Mouse (Mus musculus): ENCODE data around the gene Adat1.
A peak's percentile ranks its signal among the peaks of the same experiment; 100 is the strongest.
"Not testable (repeated sequence)": the region's sequence is repeated elsewhere in the genome, so short reads cannot be mapped to it uniquely, and the experiment has no call there.

Gene Adat1

DNA sequence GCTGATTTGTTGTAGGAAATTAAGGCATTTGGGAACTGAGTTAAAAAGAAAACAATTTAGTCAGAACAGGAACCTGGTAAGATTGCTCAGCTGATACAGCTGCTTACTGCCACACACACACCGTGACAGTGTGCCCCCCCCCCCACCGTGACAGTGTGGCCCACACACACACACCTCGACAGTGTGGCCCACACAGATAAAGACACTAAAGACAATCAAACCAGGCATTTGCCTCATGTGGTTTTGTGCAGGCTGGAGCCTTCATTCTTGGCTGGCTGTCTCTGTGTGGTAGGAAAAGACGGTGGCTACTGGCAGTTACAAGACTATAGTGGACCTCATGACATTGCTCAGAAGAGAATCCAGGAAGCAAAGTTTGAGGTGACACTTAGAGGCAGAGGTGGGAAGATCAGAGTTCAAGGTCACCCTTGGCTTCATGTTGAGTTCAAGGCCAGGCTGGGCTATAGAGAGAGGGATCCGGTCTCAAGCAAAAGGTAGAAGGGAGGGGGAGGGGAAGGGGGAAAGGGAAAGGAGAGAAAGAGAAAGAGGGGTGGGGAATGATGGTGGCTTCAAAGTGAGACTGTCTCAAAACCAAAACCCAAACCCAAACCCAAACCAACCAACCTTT, 24.7 kb downstream of the Adat1 start:
- no peak for DNase-seq

DNA sequence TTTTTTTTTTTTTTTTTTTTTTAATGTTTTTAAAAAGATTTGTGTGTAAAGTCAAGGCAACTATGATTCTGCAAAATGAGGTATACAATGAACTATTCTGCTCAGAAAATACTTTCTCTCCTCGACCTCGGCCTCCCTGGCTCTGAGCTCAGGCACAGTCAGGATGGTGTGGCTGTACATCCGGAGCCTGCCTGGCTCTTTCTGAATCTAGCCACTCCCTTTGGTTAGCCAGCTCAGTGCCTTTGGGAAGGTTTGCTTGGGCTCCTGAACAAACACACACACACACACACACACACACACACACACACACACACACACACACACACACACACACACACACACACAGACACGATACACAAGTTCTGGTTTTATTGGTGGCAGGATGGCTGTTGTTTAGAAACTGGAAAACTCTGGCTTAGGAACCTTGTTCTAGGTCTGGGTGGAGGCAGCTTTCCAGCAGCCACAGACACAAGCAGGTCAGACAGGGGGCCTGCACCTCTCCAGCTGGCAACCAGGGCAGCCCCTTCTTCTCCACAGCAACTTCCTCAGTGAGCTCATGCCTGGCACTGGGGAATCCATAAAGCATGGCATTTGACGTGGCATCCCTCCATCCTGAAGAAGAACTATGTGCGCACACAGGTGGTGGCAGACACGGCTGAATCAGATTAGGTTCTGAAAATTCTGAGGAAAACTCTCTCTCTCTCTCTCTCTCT, 27.1 kb downstream of the Adat1 start:
- no peak for DNase-seq

DNA sequence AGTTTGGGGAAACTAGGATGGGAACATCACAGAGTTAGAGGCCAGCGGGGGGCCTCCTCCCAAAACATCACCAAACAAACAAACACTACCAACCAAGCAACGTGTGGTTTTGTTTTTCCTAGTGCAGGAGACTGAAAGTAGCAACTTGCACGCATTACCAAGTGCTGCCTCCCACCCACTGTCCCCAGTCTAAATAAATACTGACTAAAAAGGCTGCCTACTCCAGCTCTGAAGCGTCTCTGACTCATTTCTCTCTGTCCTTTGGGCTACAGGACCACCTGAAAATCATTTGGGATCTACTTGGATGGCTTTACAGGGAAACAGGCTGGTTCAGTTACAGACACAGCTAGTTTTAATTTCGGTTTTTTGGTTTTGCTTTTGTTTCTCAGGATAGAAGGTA, 27.8 kb downstream of the Adat1 start:
- DNase-seq = no peak

DNA sequence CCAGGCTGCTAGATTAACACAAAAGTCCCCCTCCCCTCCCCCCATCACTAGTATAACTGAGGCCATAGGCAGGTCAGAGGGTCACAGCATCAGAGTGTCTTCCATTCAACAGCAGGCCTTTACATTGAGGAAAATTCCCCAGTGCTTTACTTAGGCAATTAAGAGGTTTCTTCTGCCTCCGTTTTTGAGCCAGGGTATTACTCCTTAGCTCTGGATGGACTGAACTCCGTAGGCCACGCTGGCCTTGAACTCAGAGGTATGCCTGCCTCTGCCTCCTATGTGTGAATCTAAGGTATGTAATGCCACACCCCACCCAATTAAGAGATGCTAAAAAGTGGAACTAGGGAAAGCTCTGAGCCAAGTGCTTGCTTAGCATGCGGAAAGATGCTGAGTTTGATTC, 28.6 kb downstream of the Adat1 start:
- no peak for DNase-seq

DNA sequence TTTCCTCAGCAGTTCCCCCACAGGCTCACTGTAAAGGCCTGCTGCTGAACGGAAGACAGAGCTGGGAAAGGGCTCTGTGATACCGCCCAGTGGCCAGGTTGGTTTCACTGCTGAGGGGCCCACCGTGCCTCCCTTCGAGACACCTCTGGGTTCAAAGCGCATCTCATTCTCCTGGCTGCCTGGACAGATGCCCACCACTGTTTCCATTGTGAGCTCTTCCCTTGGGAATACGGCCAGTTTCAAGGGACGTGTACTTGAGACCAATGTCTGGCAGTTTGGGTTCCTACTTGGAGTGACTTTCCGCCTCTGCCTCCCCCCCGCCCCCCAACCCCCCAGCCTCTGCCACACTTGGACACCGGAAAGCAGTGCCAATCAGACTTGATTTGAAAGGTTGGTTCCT, 29.0 kb downstream of the Adat1 start:
- DNase-seq = no peak

DNA sequence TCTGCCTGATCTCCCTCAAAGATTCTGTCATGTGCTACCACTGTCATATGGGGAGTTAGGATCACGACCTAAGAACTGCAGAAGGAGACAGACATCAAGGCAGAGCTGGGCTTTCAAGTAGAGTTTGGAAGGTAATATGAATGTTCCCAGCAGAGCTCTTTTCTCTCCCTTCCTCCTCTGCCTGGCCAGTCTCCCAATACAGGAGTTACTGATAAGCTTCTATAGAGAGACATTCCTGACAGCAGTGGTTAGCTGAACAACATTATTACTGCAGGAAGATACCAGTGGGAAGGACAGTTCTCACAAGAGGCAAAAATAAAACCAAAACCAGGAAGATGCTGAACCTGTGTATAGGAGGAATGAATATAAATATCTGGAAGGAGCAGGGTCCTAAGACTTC, 29.5 kb downstream of the Adat1 start:
- no peak for DNase-seq

DNA sequence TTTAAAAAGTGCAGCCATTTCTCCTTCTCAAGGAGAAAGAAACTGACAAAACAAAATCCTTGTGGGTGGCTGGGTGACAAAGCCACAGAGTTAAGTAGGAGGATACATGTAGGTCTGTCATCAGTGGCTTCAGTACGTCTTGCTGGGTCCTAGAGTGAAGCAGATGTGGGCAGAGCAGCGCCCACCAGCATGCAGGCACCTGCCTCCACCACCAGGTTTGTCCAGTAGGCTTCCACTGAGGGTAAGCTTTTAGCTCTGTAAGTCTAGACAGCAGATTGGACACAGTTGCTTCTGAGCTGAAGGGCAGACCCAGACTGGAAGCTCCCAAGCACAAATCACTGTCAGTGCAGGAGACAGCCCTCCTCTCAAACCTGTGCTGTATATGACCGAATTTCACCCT, 30.8 kb downstream of the Adat1 start:
- DNase-seq = peak in 1 of 2 experiments; percentile 8

DNA sequence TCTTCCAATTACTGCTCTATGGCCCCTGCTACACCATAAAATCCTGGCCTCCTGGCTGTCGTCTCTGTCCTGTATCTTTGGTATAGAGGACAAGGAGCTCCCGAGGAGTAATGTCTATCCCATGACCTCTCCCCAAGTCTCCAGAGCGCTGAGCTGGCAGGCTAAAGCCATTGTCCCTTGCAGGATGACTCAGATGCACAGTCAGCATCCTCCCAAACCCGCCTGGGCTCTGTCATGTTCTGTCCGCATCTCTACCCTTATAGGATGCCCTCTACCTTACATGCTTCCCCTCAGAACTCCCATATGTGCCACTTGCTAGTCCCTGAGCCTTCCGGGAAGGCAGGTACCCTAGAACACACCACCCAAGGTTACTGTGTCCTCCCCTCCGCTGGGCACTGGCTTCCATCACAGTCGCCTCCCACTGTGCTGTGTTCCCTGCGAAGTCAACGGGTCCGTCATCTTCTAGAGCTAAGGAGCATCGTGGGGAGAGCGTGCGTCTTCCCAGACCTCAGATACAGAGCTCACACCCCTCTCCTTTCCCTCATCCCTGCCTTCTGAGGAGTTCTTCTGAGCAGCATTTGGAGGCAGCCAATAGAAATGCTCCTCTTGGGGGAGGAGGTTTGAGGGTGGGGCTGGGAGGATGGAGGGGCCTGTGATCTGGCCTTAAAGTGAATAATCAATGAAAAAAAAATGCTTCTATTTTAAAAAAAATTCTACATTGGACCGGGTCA, 31.3 kb downstream of the Adat1 start:
- DNase-seq = no peak

DNA sequence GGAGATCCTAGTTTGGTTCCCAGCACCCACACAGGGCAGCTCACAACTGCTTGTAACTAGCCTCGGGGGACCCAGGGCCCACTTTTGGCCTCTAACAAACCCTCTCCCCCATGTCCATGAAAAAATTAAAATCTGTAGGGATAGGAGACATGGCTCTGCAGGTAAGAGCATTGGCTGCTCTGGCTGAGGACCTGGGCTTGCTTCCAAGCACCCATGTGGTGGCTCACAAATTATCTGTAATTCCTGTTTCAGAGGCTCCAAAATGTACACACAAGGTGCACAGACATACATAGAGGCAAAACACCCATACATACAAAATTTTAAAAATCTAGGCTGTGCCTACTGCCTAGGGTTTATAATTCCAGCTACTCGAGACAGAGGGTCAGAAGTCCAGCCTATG, 34.9 kb downstream of the Adat1 start:
- no peak for DNase-seq

DNA sequence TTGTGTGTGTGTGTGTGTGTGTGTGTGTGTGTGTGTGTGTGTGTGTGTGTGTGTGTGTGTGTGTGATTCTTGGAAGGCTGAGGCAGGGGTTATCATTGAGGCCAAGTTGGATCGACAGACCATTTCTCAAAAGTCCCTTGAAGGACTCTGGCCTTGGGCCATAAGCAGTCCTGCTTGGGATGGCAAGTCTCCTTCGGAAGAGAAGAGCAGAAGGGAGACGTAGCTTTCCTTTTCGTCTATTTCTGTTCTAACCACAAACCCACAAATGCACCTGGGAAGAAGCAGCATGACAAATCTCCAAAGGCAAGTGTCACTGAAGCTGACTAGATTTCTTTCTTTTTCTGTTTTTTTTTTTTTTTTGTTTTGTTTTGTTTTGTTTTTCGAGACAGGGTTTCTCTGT, 36.2 kb downstream of the Adat1 start:
- DNase-seq = no peak

DNA sequence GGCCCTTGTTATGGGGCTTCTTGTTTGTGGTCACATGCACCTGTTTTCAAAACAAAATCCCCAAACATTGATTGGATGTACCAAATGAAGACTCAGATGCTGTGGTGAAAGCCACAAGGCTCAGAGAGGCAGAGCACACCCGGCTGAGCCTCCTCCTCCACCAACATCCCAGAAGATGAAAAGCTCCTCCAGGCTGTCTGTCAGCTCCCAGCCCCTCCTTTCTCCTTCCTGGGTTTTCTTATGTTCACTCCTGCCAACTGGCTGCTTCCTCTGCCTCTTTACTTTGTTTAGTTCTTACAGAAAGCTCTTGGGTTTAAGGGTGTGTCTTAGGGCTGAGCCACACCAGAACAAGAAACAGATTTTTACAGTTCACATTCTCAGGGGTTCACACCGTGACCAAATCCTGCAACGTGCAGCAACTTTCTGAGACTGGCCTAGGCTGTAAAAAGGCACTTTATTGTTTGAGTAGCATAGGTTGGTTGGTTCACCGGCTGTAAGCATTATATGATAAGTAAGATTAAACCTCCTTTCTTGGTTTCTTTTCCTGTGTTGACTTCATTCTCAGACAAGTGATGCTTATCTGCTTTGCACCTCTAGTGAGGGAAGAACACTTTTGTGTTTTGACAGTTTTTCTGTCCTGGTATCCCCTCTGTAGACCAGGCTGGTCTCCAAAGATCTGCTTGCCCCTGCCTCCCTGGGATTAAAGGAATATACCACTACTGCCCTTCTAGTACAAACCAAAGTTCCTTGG, 37.1 kb downstream of the Adat1 start:
- no peak for DNase-seq

DNA sequence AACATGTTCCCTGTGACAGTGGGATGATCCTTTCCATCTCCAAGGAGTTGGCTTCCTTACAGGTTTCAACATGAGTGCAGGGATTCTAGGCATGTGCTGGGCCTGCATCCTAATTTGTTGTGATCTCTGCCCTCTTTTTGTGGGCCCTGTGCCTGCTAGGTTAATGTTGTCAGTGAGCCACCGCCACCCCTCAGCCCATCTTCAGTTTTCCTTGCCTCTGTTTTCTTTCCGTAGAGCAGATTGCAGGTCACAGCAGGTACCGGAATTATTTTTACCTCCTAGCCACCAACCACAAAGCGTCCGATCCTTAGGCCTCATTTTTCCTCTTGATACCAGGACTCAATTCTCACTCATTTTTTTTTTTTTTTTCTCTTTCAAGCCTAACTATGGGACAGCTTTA, 40.2 kb downstream of the Adat1 start:
- no peak for DNase-seq

DNA sequence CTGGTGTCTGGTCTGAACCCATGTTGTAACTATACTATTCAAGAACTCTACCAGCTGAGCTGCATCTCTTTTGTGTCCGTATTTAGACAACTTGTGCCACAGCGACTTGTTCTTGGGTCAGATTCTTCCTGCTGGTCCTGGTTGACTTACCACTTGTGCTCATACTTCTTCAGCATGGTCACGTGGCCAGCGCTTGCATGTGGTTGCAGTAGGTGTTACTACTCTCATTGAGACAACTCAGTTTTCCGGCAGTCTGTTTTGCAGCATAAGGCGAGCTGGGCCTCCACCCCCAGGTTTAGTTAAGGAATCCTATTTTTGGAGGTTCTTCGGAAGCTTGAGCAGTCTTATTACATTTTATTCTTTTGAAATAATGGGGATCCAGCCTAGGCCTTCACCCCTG, 40.8 kb downstream of the Adat1 start:
- DNase-seq = peak; percentile 63 to 66

DNA sequence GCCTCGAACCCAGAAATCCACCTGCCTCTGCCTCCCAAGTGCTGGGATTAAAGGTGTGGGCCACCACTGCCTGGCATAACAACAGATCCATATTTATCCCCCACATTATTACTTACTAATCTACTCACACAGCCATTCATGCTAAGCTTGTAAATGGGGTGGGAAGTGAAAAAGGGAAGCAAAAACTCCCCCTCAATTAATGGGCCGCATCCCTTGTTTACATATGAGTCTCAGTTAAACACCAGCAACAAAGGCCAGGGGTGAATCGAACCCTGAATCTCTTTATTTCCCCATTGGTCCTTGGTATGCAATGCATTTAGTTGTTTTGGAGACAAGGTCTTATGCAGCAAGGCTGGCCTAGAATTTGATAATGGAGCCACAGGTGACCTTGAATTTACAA, 41.3 kb downstream of the Adat1 start:
- peak; percentile 31 to 32 for DNase-seq

DNA sequence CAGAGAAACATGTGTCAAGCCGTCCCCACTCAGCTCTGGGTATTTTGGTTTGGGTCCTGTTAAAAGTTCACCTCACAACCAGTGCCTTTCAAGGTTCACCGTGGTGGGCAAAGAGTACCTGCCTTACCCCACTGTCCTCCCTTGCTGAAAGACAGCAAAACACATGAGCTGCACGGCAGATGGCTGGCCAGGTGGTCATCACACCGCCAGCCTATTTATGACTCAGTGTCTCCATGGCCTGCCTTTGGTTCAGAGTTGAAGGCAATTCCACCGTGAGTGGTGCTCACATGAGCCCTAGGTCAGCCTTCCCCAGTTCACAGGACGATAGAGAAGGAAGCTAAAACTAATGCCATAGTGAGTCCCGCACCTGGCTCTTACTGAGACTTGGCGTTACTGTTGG, 44.1 kb downstream of the Adat1 start:
- DNase-seq = no peak

DNA sequence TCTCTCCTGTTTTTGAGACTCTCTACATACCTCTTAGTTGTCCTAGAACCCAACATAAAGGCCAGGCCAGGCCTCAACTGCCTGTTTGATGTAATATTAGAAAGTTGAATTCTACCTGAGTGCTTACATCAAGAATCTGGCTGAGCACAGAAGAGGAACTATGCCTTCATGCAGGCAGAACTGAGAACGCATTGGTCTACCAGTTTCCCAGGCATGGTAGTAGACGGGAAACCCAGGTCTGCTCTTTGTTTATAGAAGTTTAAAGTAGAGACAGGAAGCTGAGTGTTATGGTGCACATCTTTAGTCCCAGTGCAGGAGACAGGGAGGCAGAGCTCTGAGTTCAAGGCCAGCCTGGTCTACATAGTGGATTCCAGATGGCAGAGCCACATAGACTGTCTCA, 45.0 kb downstream of the Adat1 start:
- DNase-seq = peak; percentile 50 to 54

DNA sequence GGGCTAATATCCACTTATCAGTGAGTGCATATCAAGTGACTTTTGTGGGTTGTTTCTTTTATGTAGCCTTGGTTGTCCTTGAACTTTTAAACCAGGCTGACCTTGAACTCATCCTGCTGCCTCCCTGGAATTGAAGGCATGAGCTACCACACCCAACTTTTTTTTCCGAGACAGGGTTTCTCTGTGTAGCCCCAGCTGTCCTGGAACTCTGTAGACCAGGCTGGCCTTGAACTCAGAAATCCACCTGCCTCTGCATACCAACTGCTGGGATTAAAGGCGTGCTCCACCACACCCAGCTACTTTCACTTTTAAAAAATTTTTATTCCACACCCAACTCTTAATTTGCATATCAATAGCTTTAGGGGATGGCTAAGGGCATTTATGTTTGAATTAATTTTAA, 48.6 kb downstream of the Adat1 start:
- no peak for DNase-seq

DNA sequence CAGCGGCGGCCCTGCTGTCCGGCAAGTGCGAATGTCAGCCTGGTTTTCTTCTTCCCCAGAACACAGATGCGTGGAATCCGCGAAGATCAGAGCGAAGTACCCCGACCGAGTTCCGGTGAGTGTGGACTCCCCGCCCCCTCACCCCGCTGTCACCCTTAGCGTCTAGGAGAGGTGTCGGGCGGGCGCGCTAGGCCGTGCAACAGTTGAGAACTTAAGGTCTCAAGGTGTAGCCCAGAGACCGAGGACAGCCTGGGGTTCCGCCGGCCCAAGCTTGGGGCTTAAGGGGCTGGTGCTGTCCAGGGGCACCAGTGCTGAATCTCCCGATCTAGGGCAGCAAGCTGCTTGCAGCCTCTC, 51.0 kb downstream of the Adat1 start:
- peak; percentile 64 to 65 for DNase-seq

DNA sequence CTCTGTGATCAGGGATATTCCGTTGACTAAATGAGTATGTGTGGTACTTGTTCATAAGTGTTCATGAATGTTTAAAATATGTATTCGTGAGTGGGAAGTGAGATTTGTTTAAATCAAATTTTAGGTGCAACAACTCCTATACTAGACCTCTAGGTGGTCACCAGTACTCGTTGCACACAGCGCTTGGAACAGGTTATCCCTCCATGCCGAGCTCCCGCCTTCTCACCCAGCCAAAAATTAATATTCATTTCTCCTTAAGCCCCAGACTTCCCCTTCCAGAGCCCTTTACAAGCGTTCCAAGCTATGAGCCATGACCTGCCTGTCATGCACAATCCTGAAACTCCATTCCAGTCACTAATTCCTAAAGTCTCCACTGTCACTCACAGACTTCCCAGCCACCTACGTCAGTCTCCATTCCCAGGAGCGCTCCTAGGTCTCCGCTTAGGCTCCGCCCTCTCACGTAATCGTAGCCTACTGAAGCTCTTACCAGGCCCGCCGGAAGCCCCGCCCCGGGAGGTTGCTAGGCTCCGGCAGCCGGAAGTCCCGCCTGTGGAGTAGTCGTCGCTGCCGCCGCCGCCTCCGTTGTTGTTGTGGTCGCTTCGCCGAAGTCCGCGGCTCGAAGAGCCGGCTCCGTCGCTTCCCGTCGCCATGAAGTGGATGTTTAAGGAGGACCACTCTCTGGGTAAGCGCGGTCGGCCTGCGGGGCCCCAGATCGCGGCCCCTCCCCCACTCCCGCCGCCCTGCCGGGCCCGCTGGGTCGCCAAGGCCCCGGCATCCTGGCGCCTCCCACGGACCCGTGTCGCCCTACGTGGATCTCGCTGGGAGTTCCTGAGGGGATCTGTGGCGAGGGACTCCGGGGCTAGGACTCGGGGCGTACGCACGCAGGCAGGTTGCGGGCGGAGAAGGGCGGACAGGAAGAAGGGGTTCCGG, 51.7 kb downstream of the Adat1 start, which contains the start of gene Gabarapl2:
TSS of gene Gabarapl2 (plus strand) at position 533 of the 930 bp plus-strand sequence.
- peak; percentile 97 to 98 for DNase-seq

DNA sequence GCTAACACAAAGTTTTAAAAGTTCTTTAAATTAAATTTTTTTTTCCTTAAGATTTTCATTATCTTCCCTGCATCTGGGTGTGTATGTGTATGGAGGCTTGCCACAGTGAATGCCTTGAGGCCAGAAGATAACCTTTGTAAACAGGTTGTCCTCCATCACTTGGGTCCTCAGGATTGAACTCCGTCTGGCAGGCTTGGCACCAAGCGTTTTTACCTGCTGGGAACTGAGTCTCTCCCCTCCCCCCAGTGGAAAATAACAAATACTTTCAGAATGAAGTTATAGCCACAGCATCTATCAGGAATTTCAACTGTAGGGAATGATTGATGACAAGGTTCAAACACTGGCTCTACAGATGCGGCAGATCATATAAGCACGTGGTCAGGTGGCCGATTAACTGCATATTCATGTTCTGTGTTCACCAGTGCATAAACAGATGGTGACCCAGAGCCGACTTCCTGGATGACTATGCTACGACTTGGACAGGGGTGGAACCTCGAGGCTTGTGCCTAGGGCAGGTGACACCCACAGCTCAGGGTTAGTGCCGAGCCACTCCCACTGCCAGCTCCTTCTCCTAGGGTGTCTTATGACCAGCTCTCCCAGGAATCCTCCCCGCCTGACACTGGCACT, 52.5 kb downstream of the Adat1 start:
- DNase-seq = peak; percentile 46 to 48

DNA sequence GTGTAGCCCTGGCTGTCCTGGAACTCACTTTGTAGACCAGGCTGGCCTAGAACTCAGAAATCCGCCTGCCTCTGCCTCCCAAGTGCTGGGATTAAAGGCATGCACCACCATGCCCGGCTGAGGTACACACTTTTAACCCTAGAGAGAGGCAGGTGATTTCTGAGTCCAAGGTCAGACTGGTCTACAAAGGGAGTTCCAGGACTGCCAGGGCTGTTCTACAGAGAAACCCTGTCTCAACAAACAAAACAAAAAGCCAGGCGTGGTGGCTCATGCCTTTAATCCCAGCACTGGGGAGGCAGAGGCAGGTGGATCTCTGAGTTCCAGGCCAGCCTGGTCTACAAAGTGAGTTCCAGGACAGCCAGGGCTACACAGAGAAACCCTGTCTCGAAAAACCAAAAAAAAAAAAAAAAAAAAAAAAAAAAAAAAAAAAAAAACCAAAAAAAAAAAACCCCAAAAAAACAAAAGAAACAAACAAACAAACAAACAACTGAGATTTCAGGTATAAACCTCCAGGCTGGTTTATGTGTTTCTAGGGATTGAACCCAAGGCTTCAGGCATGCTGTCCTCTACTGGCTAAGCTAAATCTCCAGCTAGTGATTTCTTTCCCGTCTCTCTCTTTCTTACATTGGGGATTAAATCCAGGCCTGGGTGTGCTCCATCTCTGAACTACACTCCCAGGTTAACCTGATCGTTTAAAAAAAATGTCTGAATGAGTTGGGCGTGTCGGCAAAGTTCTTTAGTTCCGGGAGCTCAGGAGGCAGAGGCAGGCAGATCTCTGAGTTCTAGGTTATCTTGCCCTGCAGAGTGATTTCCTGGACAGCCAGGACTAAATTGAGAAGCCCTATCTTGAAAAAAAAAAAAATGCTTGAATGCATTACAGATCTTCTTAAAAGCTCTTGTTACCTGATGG, 53.8 kb downstream of the Adat1 start:
- DNase-seq = not testable (repeated sequence)
